8 mouse cellular contexts compared by ENCODE assay signal in genomic region chr9:75071029-75071705, GRCm38 (mm10). TPM values are rescaled to one million over a fixed set of nuclear protein-coding genes. Genes with fewer than 3 reads are reported as not detected.
DNase-seq lines count a peak whose midpoint lies in the region; ATAC-seq and TF ChIP-seq lines count a peak whose summit lies in the region.

No protein-coding gene starts in this region.

- peak overlapping the region; percentile 98 for H3K4me3 ChIP-seq in heart, embryonic 15.5 days
- H3K4me3 ChIP-seq in liver, embryonic 14.5 days (ENCODE audit: insufficient read depth in 1 of 2, low read depth in 2 of 2, low read length in 2 of 2), result peak overlapping the region; percentile 62 to 65
- peak overlapping the region; percentile 79 for H3K4me3 ChIP-seq in stomach, embryonic 15.5 days (replicated peaks)

- peak; percentile 44 to 59 for DNase-seq in CD8-positive naive resting alpha-beta T cell, adult 2 months (ENCODE audit: low read depth in 2 of 2, low spot score in 2 of 2)
- peak; percentile 40 for DNase-seq in c-Kit-negative CD71-positive TER-119-positive erythroid progenitor cells, embryonic 14.5 days (ENCODE audit: low read depth, low spot score)
- peak; percentile 43 for DNase-seq in fibroblast of lung, adult 2 months (ENCODE audit: low read depth)
- DNase-seq in kidney, postnatal 14 days, result peak; percentile 86
- DNase-seq in liver, embryonic 14.5 days (ENCODE audit: low read depth in 3 of 3, low spot score in 3 of 3), result peak; percentile 45 to 50 (median 47)
- DNase-seq in neural tube, embryonic 10.5 days (ENCODE audit: extremely low spot score, low spot score), result peak; percentile 89

- under 1% methylated on average over 43 of the region's 92 CpGs for WGBS in heart, embryonic 15.5 days
- WGBS in liver, embryonic 14.5 days (ENCODE audit: insufficient replicate concordance), result 2% methylated on average over 69 of the region's 92 CpGs
- WGBS in stomach, embryonic 15.5 days, result 0% methylated on average over 30 of the region's 92 CpGs

- H3K9ac ChIP-seq in heart, embryonic 15.5 days, result peak overlapping the region; percentile 82
- peak overlapping the region; percentile 56 for H3K9ac ChIP-seq in liver, embryonic 14.5 days (replicated peaks)
- H3K9ac ChIP-seq in stomach, embryonic 15.5 days, result peak overlapping the region; percentile 67

- H3K36me3 ChIP-seq in heart, embryonic 15.5 days, result no peaks in the 10 kb centered on the region
- no peaks in the 10 kb centered on the region for H3K36me3 ChIP-seq in liver, embryonic 14.5 days (replicated peaks; ENCODE audit: control insufficient read depth, insufficient read depth, low read depth)
- no peaks in the 10 kb centered on the region for H3K36me3 ChIP-seq in stomach, embryonic 15.5 days

- no peak for TF ChIP-seq EP300 in liver, embryonic 14.5 days (IDR thresholded peaks at IDR 0.05; ENCODE audit: low read depth)

- no peak for TF ChIP-seq CTCF in liver, embryonic 14.5 days (IDR thresholded peaks at IDR 0.05; ENCODE audit: low read depth)

- ATAC-seq in heart, embryonic 15.5 days (replicated peaks; ENCODE audit: insufficient number of reproducible peaks, insufficient read depth, low FRiP score, low read depth), result peak; percentile 95
- ATAC-seq in liver, embryonic 14.5 days (ENCODE audit: insufficient read depth), result peak; percentile 99
- ATAC-seq in stomach, embryonic 15.5 days (ENCODE audit: insufficient read depth, low FRiP score, low read depth), result peak; percentile 98

- H3K9me3 ChIP-seq in heart, embryonic 15.5 days (replicated peaks), result no peaks in the 10 kb centered on the region
- H3K9me3 ChIP-seq in liver, embryonic 14.5 days (ENCODE audit: control insufficient read depth, low read length), result no peaks in the 10 kb centered on the region
- no peaks in the 10 kb centered on the region for H3K9me3 ChIP-seq in stomach, embryonic 15.5 days

- peaks cover 8% of the 10 kb centered on the region for H3K4me1 ChIP-seq in heart, embryonic 15.5 days (replicated peaks)
- peaks cover 0 to 6% of the 10 kb centered on the region in 2 experiments; a peak in 2 of 4 replicates for H3K4me1 ChIP-seq in liver, embryonic 14.5 days (replicated peaks; ENCODE audit: control insufficient read depth in 2 of 2, insufficient read depth in 2 of 2, low read length in 1 of 2)
- 0 out of 2 replicates have a peak, but pooled peaks cover 4% of the 10 kb centered on the region for H3K4me1 ChIP-seq in stomach, embryonic 15.5 days

- H3K4me2 ChIP-seq in heart, embryonic 15.5 days, result peak overlapping the region; percentile 97
- H3K4me2 ChIP-seq in liver, embryonic 14.5 days (ENCODE audit: low read depth), result peak overlapping the region; percentile 67
- H3K4me2 ChIP-seq in stomach, embryonic 15.5 days, result peak overlapping the region; percentile 97

- H3K27me3 ChIP-seq in heart, embryonic 15.5 days, result no peaks in the 10 kb centered on the region
- H3K27me3 ChIP-seq in liver, embryonic 14.5 days (ENCODE audit: control insufficient read depth, insufficient read depth, low read length), result peaks cover 33% of the 10 kb centered on the region
- no peaks in the 10 kb centered on the region for H3K27me3 ChIP-seq in stomach, embryonic 15.5 days (replicated peaks)

- H3K27ac ChIP-seq in heart, embryonic 15.5 days, result peak overlapping the region; percentile 89
- no peak overlapping the region for H3K27ac ChIP-seq in liver, embryonic 14.5 days
- H3K27ac ChIP-seq in stomach, embryonic 15.5 days, result peak overlapping the region; percentile 87

RNA-seq across cellular contexts. Expression of gene Myo5a, which starts 0.4 kb away (rescaled TPM):
- polyA plus RNA-seq in heart, embryonic 15.5 days (2015; fragmentation: Nextera tagmentation; extraction: Ambion mirVana), result 6.4 and 10.4 TPM in 2 replicates
- polyA plus RNA-seq in liver, embryonic 14.5 days (2012; rRNA removed), result 0.87 and 1.3 TPM in 2 replicates
- polyA plus RNA-seq in liver, embryonic 14.5 days (2014; fragmentation: Nextera tagmentation; extraction: Ambion mirVana), result 1.2 and 1.6 TPM in 2 replicates
- 11.5 and 12.9 TPM in 2 replicates for polyA plus RNA-seq in stomach, embryonic 15.5 days (2015; fragmentation: Nextera tagmentation; extraction: Ambion mirVana)

RNA-seq across cellular contexts. Expression of gene Arpp19, which starts 33.8 kb away (rescaled TPM):
- polyA plus RNA-seq in heart, embryonic 15.5 days (2015; fragmentation: Nextera tagmentation; extraction: Ambion mirVana), result 177 and 218 TPM in 2 replicates
- 11.6 and 31.4 TPM in 2 replicates for polyA plus RNA-seq in liver, embryonic 14.5 days (2012; rRNA removed)
- 151 and 156 TPM in 2 replicates for polyA plus RNA-seq in liver, embryonic 14.5 days (2014; fragmentation: Nextera tagmentation; extraction: Ambion mirVana)
- polyA plus RNA-seq in stomach, embryonic 15.5 days (2015; fragmentation: Nextera tagmentation; extraction: Ambion mirVana), result 297 and 306 TPM in 2 replicates
